Mouse (Mus musculus) stomach, postnatal 0 days (tissue): ENCODE measurements around the gene Icam2.
"Not testable (repeated sequence)": the region's sequence is repeated elsewhere in the genome, so short reads cannot be mapped to it uniquely, and the experiment has no call there.

Experiments
- CTCF ChIP-seq: IDR thresholded peaks from 2 replicates; pipeline ENCODE4 v1.5.1; 2016; ENCODE audit warnings: antibody characterized with exemption, low read depth, mild to moderate bottlenecking, moderate library complexity
- EP300 ChIP-seq: optimal IDR thresholded peaks from 2 replicates; pipeline ENCODE3; 2016; ENCODE audit warnings: antibody characterized with exemption

GRCm38 (mm10) chr11:106339323-106339722 is 48.6 kb downstream of the Icam2 start:
- TF ChIP-seq CTCF, EP300: not testable (repeated sequence)
